Mouse (Mus musculus): Measurements from ENCODE around the gene Phyhipl. TPM values are rescaled to one million over a fixed set of nuclear protein-coding genes. Genes with fewer than 3 reads are reported as not detected.
A peak's percentile ranks its signal among the peaks of the same experiment; 100 is the strongest.

Gene Phyhipl
- total RNA-seq (2021): 100 to 1,000 TPM; 209 to 212 TPM

GRCm38 (mm10) chr10:70655828-70656227, at the start of gene Phyhipl:
TSS of gene Phyhipl (minus strand) at chr10:70655965.
- no peak for DNase-seq (ENCODE audit: extremely low spot score in 1 of 2, low spot score in 1 of 2)

- DNase-seq (ENCODE audit: extremely low spot score in 1 of 2, low spot score in 1 of 2): no peak
Measured at GRCm38 (mm10) chr10:70703211-70703610, 47.4 kb upstream of the Phyhipl start.

- DNase-seq (ENCODE audit: extremely low spot score in 1 of 2, low spot score in 1 of 2): no peak
Measured at GRCm38 (mm10) chr10:70699581-70699980, 43.8 kb upstream of the Phyhipl start.

- DNase-seq (ENCODE audit: extremely low spot score in 1 of 2, low spot score in 1 of 2): no peak
Measured at GRCm38 (mm10) chr10:70698014-70698413, 42.2 kb upstream of the Phyhipl start.

- no peak for DNase-seq (ENCODE audit: extremely low spot score in 1 of 2, low spot score in 1 of 2)
Measured at GRCm38 (mm10) chr10:70696748-70697585, 41.2 kb upstream of the Phyhipl start.

GRCm38 (mm10) chr10:70689346-70689745, 33.6 kb upstream of the Phyhipl start:
- DNase-seq (ENCODE audit: extremely low spot score in 1 of 2, low spot score in 1 of 2): no peak

- peak in 1 of 2 experiments; percentile 28 for DNase-seq (ENCODE audit: extremely low spot score in 1 of 2, low spot score in 1 of 2)
Measured at GRCm38 (mm10) chr10:70688881-70689280, 33.1 kb upstream of the Phyhipl start.

- DNase-seq (ENCODE audit: extremely low spot score in 1 of 2, low spot score in 1 of 2): no peak
Measured at GRCm38 (mm10) chr10:70686941-70687703, 31.4 kb upstream of the Phyhipl start.

- peak in 1 of 2 experiments; percentile 20 for DNase-seq (ENCODE audit: extremely low spot score in 1 of 2, low spot score in 1 of 2)
Measured at GRCm38 (mm10) chr10:70686505-70686904, 30.7 kb upstream of the Phyhipl start.

- DNase-seq (ENCODE audit: extremely low spot score in 1 of 2, low spot score in 1 of 2): no peak
Measured at GRCm38 (mm10) chr10:70683508-70683907, 27.7 kb upstream of the Phyhipl start.

- no peak for DNase-seq (ENCODE audit: extremely low spot score in 1 of 2, low spot score in 1 of 2)
Measured at GRCm38 (mm10) chr10:70677946-70678345, 22.2 kb upstream of the Phyhipl start.

GRCm38 (mm10) chr10:70656272-70656671, 507 bp upstream of the Phyhipl start:
- DNase-seq (ENCODE audit: extremely low spot score in 1 of 2, low spot score in 1 of 2): no peak

GRCm38 (mm10) chr10:70654655-70655054, 1.1 kb downstream of the Phyhipl start:
- no peak for DNase-seq (ENCODE audit: extremely low spot score in 1 of 2, low spot score in 1 of 2)

GRCm38 (mm10) chr10:70654139-70654538, 1.6 kb downstream of the Phyhipl start:
- DNase-seq (ENCODE audit: extremely low spot score in 1 of 2, low spot score in 1 of 2): no peak

- no peak for DNase-seq (ENCODE audit: extremely low spot score in 1 of 2, low spot score in 1 of 2)
Measured at GRCm38 (mm10) chr10:70651769-70652648, 3.8 kb downstream of the Phyhipl start.

- DNase-seq (ENCODE audit: extremely low spot score in 1 of 2, low spot score in 1 of 2): no peak
Measured at GRCm38 (mm10) chr10:70648831-70649230, 6.9 kb downstream of the Phyhipl start.

GRCm38 (mm10) chr10:70643131-70643530, 12.6 kb downstream of the Phyhipl start:
- no peak for DNase-seq (ENCODE audit: extremely low spot score in 1 of 2, low spot score in 1 of 2)

GRCm38 (mm10) chr10:70640896-70641596, 14.7 kb downstream of the Phyhipl start:
- no peak for DNase-seq (ENCODE audit: extremely low spot score in 1 of 2, low spot score in 1 of 2)

GRCm38 (mm10) chr10:70640075-70640737, 15.6 kb downstream of the Phyhipl start:
- no peak for DNase-seq (ENCODE audit: extremely low spot score in 1 of 2, low spot score in 1 of 2)

Measured in layer of hippocampus, postnatal 25 days (tissue).